Mouse (Mus musculus) E14TG2a.4 (cell line): ENCODE measurements around the gene Tubg2.
"Not testable (repeated sequence)": the region's sequence is repeated elsewhere in the genome, so short reads cannot be mapped to it uniquely, and the experiment has no call there.

Experiments
- H3K27me3 ChIP-seq: 2 replicates; pipeline ENCODE4 v1.6.1; 2014; ENCODE audit warnings: low read length, control low read depth; ENCODE audit not compliant: insufficient read depth
- H3K36me3 ChIP-seq: 2 replicates; pipeline ENCODE4 v1.6.1; 2014; ENCODE audit warnings: low read length, control low read depth; ENCODE audit not compliant: insufficient read depth
- H3K4me1 ChIP-seq: replicated peaks from 2 replicates; pipeline ENCODE4 v1.6.1; 2014; ENCODE audit warnings: low read depth, low read length, control low read depth
- H3K4me3 ChIP-seq: replicated peaks from 2 replicates; pipeline ENCODE4 v1.5.1; 2014; ENCODE audit warnings: mild to moderate bottlenecking, low read length
- H3K9me3 ChIP-seq: 2 replicates; pipeline ENCODE4 v1.6.1; 2014; ENCODE audit warnings: low read length, control low read depth
- CTCF ChIP-seq: conservative IDR thresholded peaks from 2 replicates; pipeline ENCODE4 v1.5.1; 2014; ENCODE audit warnings: low read length
- NANOG ChIP-seq: IDR thresholded peaks from 2 replicates; pipeline ENCODE4 v1.6.1; 2014; ENCODE audit warnings: borderline replicate concordance, low read length, mixed read lengths
- POU5F1 ChIP-seq: IDR thresholded peaks from 2 replicates; pipeline ENCODE4 v1.6.1; 2014; ENCODE audit warnings: low read length, borderline replicate concordance

The Tubg2 gene

DNA sequence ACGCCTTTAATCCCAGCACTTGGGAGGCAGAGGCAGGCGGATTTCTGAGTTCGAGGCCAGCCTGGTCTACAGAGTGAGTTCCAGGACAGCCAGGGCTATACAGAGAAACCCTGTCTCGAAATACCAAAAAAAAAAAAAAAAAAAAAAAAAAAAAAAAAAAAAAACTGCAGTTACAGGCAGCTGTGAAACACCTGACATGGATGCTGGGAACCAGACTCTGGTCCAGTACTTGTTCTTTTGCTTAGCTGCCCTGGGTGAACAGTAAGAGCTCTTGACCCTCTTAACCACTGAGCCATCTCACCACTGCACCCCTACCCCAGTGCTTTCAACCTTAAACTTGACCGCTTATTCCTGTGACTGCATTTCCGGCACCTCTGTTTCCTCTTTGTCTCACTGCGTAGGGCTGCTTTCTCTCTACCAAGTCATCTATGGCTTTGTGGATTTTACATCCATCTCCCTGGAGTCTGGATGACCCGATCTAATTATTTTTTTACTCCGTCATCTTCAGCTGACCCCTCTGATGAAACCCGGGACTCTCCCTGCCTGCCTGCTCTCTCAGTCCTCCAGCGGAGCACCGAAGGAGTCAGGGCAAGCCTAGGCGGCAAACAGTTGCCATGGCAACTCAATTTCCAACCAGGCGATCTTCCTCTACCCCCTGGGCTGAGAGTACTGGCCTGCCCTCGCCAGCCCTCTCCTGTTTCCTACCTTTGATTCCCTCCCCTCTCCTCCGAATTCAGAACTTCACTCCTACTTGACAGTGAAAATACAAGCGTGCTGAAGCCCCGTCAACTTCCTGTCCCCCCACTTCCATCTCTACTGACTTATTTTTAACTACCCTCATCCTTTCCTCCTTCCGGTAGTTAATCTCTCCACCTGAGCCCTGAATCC lies 12.1 kb upstream of the Tubg2 start:
- no peaks in the 10 kb centered on the region for H3K36me3 ChIP-seq
- H3K4me1 ChIP-seq = peaks cover 28% of the 10 kb centered on the region
- H3K9me3 ChIP-seq = no peaks in the 10 kb centered on the region
- TF ChIP-seq POU5F1 (no peak), NANOG (no peak), CTCF (no peak)
- H3K4me3 ChIP-seq = peak overlapping the region; percentile 7; the same call in 1 of the 2 replicates
- peaks cover 12% of the 10 kb centered on the region for H3K27me3 ChIP-seq

GRCm38 (mm10) chr11:101146377-101146776 lies 9.3 kb upstream of the Tubg2 start:
- no peaks in the 10 kb centered on the region for H3K9me3 ChIP-seq

GRCm38 (mm10) chr11:101148751-101149150 lies 7.0 kb upstream of the Tubg2 start:
- TF ChIP-seq CTCF (no peak), POU5F1 (no peak), NANOG (no peak)
- Histone ChIP-seq H3K27me3 (no peaks in the 10 kb centered on the region), H3K4me1 (peaks cover 21% of the 10 kb centered on the region), H3K36me3 (no peaks in the 10 kb centered on the region), H3K9me3 (no peaks in the 10 kb centered on the region), H3K4me3 (no peak overlapping the region)

More at GRCm38 (mm10) chr11:101146377-101146776, 9.3 kb upstream of the Tubg2 start:
- no peak overlapping the region for H3K4me3 ChIP-seq
- no peak for TF ChIP-seq CTCF
- no peak for TF ChIP-seq POU5F1
- no peak for TF ChIP-seq NANOG
- H3K4me1 ChIP-seq = peaks cover 31% of the 10 kb centered on the region
- H3K36me3 ChIP-seq = no peaks in the 10 kb centered on the region
- H3K27me3 ChIP-seq = no peaks in the 10 kb centered on the region

- no peaks in the 10 kb centered on the region for H3K27me3 ChIP-seq
- H3K36me3 ChIP-seq = no peaks in the 10 kb centered on the region
- no peak overlapping the region for H3K4me3 ChIP-seq
- peaks cover 18% of the 10 kb centered on the region for H3K4me1 ChIP-seq
- H3K9me3 ChIP-seq = no peaks in the 10 kb centered on the region
- TF ChIP-seq POU5F1 = no peak
- TF ChIP-seq CTCF = no peak
- no peak for TF ChIP-seq NANOG
Measured at GRCm38 (mm10) chr11:101149178-101150105, 6.3 kb upstream of the Tubg2 start.

DNA sequence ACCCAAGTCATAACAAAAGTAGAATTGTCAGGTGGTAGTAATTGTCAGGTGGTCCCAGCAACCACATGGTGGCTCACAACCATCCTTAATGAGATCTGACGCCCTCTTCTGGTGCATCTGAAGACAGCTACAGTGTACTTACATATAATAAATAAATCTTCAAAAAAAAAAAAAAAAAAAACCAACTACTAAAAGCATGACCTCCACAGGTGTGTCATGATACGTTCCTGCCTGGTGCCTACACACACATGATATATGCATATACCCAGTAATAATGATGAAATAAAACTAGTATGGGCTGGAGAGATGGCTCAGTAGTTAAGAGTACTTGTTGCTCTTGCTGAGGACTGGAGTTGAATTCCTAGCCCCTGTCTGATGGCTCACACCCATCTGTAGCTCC lies 4.6 kb upstream of the Tubg2 start:
- TF ChIP-seq CTCF (no peak), POU5F1 (no peak), NANOG (no peak)
- Histone ChIP-seq H3K27me3 (peaks cover 9% of the 10 kb centered on the region), H3K4me1 (peaks cover 28% of the 10 kb centered on the region), H3K4me3 (no peak overlapping the region), H3K36me3 (no peaks in the 10 kb centered on the region), H3K9me3 (no peaks in the 10 kb centered on the region)

DNA sequence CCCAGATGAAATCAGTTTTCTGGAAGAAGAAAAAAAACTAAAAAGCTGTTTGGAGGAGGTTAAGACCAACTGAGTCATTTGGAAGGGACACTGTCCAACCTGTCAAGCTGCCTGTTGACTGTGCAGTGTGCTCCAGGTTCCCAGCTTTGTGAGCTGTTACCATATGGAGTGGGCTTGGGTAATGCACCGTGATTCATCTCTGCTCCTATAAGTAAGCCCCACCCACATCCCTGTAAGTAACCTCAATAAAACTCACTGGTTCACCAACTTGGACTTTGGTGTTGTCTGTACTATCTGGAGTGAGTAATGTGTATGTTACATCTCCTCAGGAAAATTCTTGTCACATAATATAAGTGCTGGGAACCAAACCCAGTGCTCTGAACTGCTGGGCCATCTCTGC lies 2.9 kb upstream of the Tubg2 start:
- H3K27me3 ChIP-seq = peaks cover 21% of the 10 kb centered on the region
- no peaks in the 10 kb centered on the region for H3K9me3 ChIP-seq
- peaks cover 36% of the 10 kb centered on the region for H3K4me1 ChIP-seq
- no peaks in the 10 kb centered on the region for H3K36me3 ChIP-seq
- H3K4me3 ChIP-seq = no peak overlapping the region
- TF ChIP-seq POU5F1 (no peak), NANOG (no peak), CTCF (no peak)

GRCm38 (mm10) chr11:101154648-101155047 lies 1.1 kb upstream of the Tubg2 start:
- H3K36me3 ChIP-seq = no peaks in the 10 kb centered on the region
- peaks cover 32% of the 10 kb centered on the region for H3K27me3 ChIP-seq
- H3K4me3 ChIP-seq = no peak overlapping the region
- H3K9me3 ChIP-seq = no peaks in the 10 kb centered on the region
- TF ChIP-seq CTCF = no peak
- no peak for TF ChIP-seq NANOG
- TF ChIP-seq POU5F1 = no peak
- peaks cover 23% of the 10 kb centered on the region for H3K4me1 ChIP-seq

DNA sequence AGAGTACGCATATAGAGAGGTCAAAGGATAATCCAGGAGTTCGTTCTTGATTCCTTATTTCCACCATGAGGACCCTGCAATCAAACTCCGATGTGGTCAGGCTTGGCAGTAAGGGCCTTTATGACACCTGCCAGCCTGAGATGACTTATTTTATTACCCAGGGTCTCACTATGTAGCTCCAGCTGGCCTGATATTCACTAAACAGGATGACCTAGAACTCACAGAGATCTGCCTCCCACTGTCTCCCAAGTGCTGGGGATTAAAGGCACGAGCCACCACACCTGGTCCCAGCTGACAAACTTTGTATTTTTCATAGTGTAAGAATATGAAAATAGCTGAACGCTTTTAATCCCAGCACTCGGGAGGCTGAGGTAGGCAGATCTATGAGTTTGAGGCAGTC lies 556 bp upstream of the Tubg2 start:
- TF ChIP-seq CTCF (no peak), NANOG (no peak)
- H3K4me3 ChIP-seq = peak overlapping the region; percentile 74; the same call in 1 of the 2 replicates
- no peaks in the 10 kb centered on the region for H3K9me3 ChIP-seq
- peaks cover 20% of the 10 kb centered on the region for H3K4me1 ChIP-seq
- H3K36me3 ChIP-seq = no peaks in the 10 kb centered on the region
- H3K27me3 ChIP-seq = peaks cover 33% of the 10 kb centered on the region

GRCm38 (mm10) chr11:101160151-101160550 lies 4.4 kb downstream of the Tubg2 start:
- not testable (repeated sequence) for H3K36me3 ChIP-seq, H3K9me3 ChIP-seq, H3K4me3 ChIP-seq
- H3K27me3 ChIP-seq = peaks cover 70% of the 10 kb centered on the region
- H3K4me1 ChIP-seq = peaks cover 55% of the 10 kb centered on the region

GRCm38 (mm10) chr11:101160981-101161505 lies 5.3 kb downstream of the Tubg2 start:
- not testable (repeated sequence) for H3K4me3 ChIP-seq, H3K36me3 ChIP-seq, H3K9me3 ChIP-seq
- Histone ChIP-seq H3K27me3 (peaks cover 72% of the 10 kb centered on the region), H3K4me1 (peaks cover 51% of the 10 kb centered on the region)
